Mouse (Mus musculus): ENCODE measurements at regions not wholly inside any gene's neighbourhood (a gene's known extent, or its start where the extent isn't known, plus 50 kb on each side); places are given as distances from the start of the nearest gene placed in this dataset.
A peak's percentile ranks its signal among the peaks of the same experiment; 100 is the strongest.

GRCm38 (mm10) chr12:27670190-27670589, 327.8 kb upstream of the Sox11 start:
- H3K36me3 ChIP-seq (ENCODE audit: insufficient read depth, low read length) = no peaks in the 10 kb centered on the region
- H3K4me2 ChIP-seq (ENCODE audit: low read length) = no peak overlapping the region
- no peaks in the 10 kb centered on the region for H3K9me3 ChIP-seq (replicated peaks; ENCODE audit: low read length)
- WGBS = 79% methylated on average over 7 of the region's 7 CpGs
- no peak overlapping the region for H3K27ac ChIP-seq
- TF ChIP-seq CTCF (IDR thresholded peaks at IDR 0.05; ENCODE audit: low read depth) = no peak
- no peaks in the 10 kb centered on the region for H3K27me3 ChIP-seq (ENCODE audit: insufficient read depth, low read length)
- no peak for DNase-seq (ENCODE audit: low spot score)
- no peak overlapping the region for H3K9ac ChIP-seq (ENCODE audit: low read depth, low read length)
- no peak for ATAC-seq (replicated peaks; ENCODE audit: low FRiP score, low read depth)
- H3K4me3 ChIP-seq (replicated peaks; ENCODE audit: low read depth, low read length) = no peak overlapping the region
- H3K4me1 ChIP-seq (replicated peaks; ENCODE audit: insufficient read depth, low read length) = no peaks in the 10 kb centered on the region

- Histone ChIP-seq H3K4me3 (replicated peaks; ENCODE audit: low read depth, low read length) (no peak overlapping the region), H3K9ac (ENCODE audit: low read depth, low read length) (no peak overlapping the region), H3K27ac (no peak overlapping the region), H3K36me3 (ENCODE audit: insufficient read depth, low read length) (no peaks in the 10 kb centered on the region), H3K4me1 (replicated peaks; ENCODE audit: insufficient read depth, low read length) (no peaks in the 10 kb centered on the region), H3K9me3 (replicated peaks; ENCODE audit: low read length) (no peaks in the 10 kb centered on the region), H3K27me3 (ENCODE audit: insufficient read depth, low read length) (no peaks in the 10 kb centered on the region), H3K4me2 (ENCODE audit: low read length) (no peak overlapping the region)
- no peak for TF ChIP-seq CTCF (IDR thresholded peaks at IDR 0.05; ENCODE audit: low read depth)
- no peak for ATAC-seq (replicated peaks; ENCODE audit: low FRiP score, low read depth)
- WGBS = 77% methylated on average over 6 of the region's 6 CpGs
- no peak for DNase-seq (ENCODE audit: low spot score)
Measured at GRCm38 (mm10) chr12:27669542-27669941, 327.2 kb upstream of the Sox11 start.

GRCm38 (mm10) chr12:27666456-27666855, 324.1 kb upstream of the Sox11 start:
- peak; percentile 15 for DNase-seq (ENCODE audit: low spot score)
- no peaks in the 10 kb centered on the region for H3K36me3 ChIP-seq (ENCODE audit: insufficient read depth, low read length)
- H3K9me3 ChIP-seq (replicated peaks; ENCODE audit: low read length) = no peaks in the 10 kb centered on the region
- no peak overlapping the region for H3K4me3 ChIP-seq (replicated peaks; ENCODE audit: low read depth, low read length)
- WGBS = 44% methylated on average over 2 of the region's 2 CpGs
- no peaks in the 10 kb centered on the region for H3K27me3 ChIP-seq (ENCODE audit: insufficient read depth, low read length)
- no peak overlapping the region for H3K4me2 ChIP-seq (ENCODE audit: low read length)
- TF ChIP-seq CTCF (IDR thresholded peaks at IDR 0.05; ENCODE audit: low read depth) = no peak
- H3K9ac ChIP-seq (ENCODE audit: low read depth, low read length) = no peak overlapping the region
- ATAC-seq (replicated peaks; ENCODE audit: low FRiP score, low read depth) = no peak
- H3K4me1 ChIP-seq (replicated peaks; ENCODE audit: insufficient read depth, low read length) = no peaks in the 10 kb centered on the region
- no peak overlapping the region for H3K27ac ChIP-seq

GRCm38 (mm10) chr12:27663126-27663525, 320.8 kb upstream of the Sox11 start:
- H3K4me1 ChIP-seq (replicated peaks; ENCODE audit: insufficient read depth, low read length) = no peaks in the 10 kb centered on the region
- 94% methylated on average over 4 of the region's 4 CpGs for WGBS
- no peak for TF ChIP-seq CTCF (IDR thresholded peaks at IDR 0.05; ENCODE audit: low read depth)
- no peak overlapping the region for H3K4me2 ChIP-seq (ENCODE audit: low read length)
- DNase-seq (ENCODE audit: low spot score) (no peak), ATAC-seq (replicated peaks; ENCODE audit: low FRiP score, low read depth) (no peak)
- H3K36me3 ChIP-seq (ENCODE audit: insufficient read depth, low read length) = no peaks in the 10 kb centered on the region
- H3K9me3 ChIP-seq (replicated peaks; ENCODE audit: low read length) = no peaks in the 10 kb centered on the region
- H3K27me3 ChIP-seq (ENCODE audit: insufficient read depth, low read length) = no peaks in the 10 kb centered on the region
- no peak overlapping the region for H3K4me3 ChIP-seq (replicated peaks; ENCODE audit: low read depth, low read length)
- H3K9ac ChIP-seq (ENCODE audit: low read depth, low read length) = no peak overlapping the region
- no peak overlapping the region for H3K27ac ChIP-seq

GRCm38 (mm10) chr12:27662723-27663122, 320.3 kb upstream of the Sox11 start:
- Histone ChIP-seq H3K9me3 (replicated peaks; ENCODE audit: low read length) (no peaks in the 10 kb centered on the region), H3K27me3 (ENCODE audit: insufficient read depth, low read length) (no peaks in the 10 kb centered on the region), H3K4me3 (replicated peaks; ENCODE audit: low read depth, low read length) (no peak overlapping the region), H3K9ac (ENCODE audit: low read depth, low read length) (no peak overlapping the region), H3K4me1 (replicated peaks; ENCODE audit: insufficient read depth, low read length) (no peaks in the 10 kb centered on the region), H3K27ac (no peak overlapping the region), H3K36me3 (ENCODE audit: insufficient read depth, low read length) (no peaks in the 10 kb centered on the region), H3K4me2 (ENCODE audit: low read length) (no peak overlapping the region)
- ATAC-seq (replicated peaks; ENCODE audit: low FRiP score, low read depth) (no peak), DNase-seq (ENCODE audit: low spot score) (no peak)
- WGBS = 87% methylated on average over 5 of the region's 5 CpGs
- TF ChIP-seq CTCF (IDR thresholded peaks at IDR 0.05; ENCODE audit: low read depth) = no peak

- Histone ChIP-seq H3K4me2 (ENCODE audit: low read length) (no peak overlapping the region), H3K27me3 (ENCODE audit: insufficient read depth, low read length) (no peaks in the 10 kb centered on the region), H3K9me3 (replicated peaks; ENCODE audit: low read length) (no peaks in the 10 kb centered on the region), H3K4me1 (replicated peaks; ENCODE audit: insufficient read depth, low read length) (no peaks in the 10 kb centered on the region), H3K9ac (ENCODE audit: low read depth, low read length) (no peak overlapping the region), H3K27ac (no peak overlapping the region), H3K36me3 (ENCODE audit: insufficient read depth, low read length) (no peaks in the 10 kb centered on the region), H3K4me3 (replicated peaks; ENCODE audit: low read depth, low read length) (no peak overlapping the region)
- no peak for DNase-seq (ENCODE audit: low spot score)
- 74% methylated on average over 4 of the region's 4 CpGs for WGBS
- TF ChIP-seq CTCF (IDR thresholded peaks at IDR 0.05; ENCODE audit: low read depth) = no peak
- ATAC-seq (replicated peaks; ENCODE audit: low FRiP score, low read depth) = no peak
Measured at GRCm38 (mm10) chr12:27657536-27657935, 315.2 kb upstream of the Sox11 start.

GRCm38 (mm10) chr12:27653541-27653940, 311.2 kb upstream of the Sox11 start:
- H3K4me3 ChIP-seq (replicated peaks; ENCODE audit: low read depth, low read length) = no peak overlapping the region
- H3K9me3 ChIP-seq (replicated peaks; ENCODE audit: low read length) = no peaks in the 10 kb centered on the region
- no peak for ATAC-seq (replicated peaks; ENCODE audit: low FRiP score, low read depth)
- no peaks in the 10 kb centered on the region for H3K27me3 ChIP-seq (ENCODE audit: insufficient read depth, low read length)
- no peak for TF ChIP-seq CTCF (IDR thresholded peaks at IDR 0.05; ENCODE audit: low read depth)
- DNase-seq (ENCODE audit: low spot score) = no peak
- no peak overlapping the region for H3K4me2 ChIP-seq (ENCODE audit: low read length)
- no peaks in the 10 kb centered on the region for H3K36me3 ChIP-seq (ENCODE audit: insufficient read depth, low read length)
- H3K4me1 ChIP-seq (replicated peaks; ENCODE audit: insufficient read depth, low read length) = no peaks in the 10 kb centered on the region
- H3K27ac ChIP-seq = no peak overlapping the region
- 81% methylated on average over 4 of the region's 4 CpGs for WGBS
- no peak overlapping the region for H3K9ac ChIP-seq (ENCODE audit: low read depth, low read length)
